Mouse (Mus musculus) cerebellum, adult 8-10 months (tissue): ENCODE results near the gene Sprr2a2.
"Not testable (repeated sequence)": the region's sequence is repeated elsewhere in the genome, so short reads cannot be mapped to it uniquely, and the experiment has no call there.

Experiments
- DNase-seq: peaks from one replicate; pipeline ENCODE4 v3.0.0; 2022

Gene Sprr2a2

DNA sequence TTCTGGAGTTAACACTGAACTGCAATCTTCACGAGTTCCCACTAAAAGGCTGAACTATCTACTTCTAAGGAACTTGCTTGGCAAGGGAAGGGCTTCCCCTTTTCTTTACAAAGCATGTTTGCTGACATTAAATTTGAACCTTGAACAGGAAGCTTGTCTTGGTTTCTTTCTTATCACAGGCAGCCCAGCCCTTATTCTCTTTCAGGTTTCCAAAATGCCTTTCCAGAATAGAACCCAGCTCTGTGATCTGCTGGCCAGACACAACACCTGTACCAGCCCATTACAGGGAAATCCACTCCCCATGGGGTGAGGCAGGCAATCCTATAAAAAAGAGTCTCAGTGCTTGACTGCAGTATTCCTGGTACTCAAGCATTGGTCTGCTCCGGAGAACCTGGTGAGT, at the start of gene Sprr2a2, which contains the start of gene Sprr2a1:
Sprr2a2 (plus strand) TSS at position 352 of the 400 bp plus-strand sequence.
Sprr2a1 (plus strand) TSS at position 231 of the 400 bp plus-strand sequence.
- DNase-seq, result not testable (repeated sequence)

DNA sequence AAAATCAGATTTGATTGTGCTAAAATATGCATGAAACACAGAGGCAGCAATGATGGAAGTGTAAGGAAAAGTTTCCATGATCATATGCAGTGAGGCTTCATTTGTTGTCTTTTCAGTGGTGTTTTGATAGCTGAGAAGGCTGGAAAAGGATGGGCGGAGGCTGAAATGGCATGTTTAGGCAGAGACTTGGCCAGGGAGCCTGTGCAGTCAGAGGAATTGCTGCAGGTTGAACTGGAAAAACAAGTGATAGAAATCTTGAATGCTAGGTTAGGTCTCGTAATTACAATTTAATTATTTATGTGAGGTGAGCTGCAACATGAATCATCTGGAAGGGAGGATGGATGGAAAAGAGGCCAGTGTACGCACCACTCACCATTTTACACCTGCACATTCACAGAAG, 45.9 kb upstream of the Sprr2a2 start:
- no peak for DNase-seq

DNA sequence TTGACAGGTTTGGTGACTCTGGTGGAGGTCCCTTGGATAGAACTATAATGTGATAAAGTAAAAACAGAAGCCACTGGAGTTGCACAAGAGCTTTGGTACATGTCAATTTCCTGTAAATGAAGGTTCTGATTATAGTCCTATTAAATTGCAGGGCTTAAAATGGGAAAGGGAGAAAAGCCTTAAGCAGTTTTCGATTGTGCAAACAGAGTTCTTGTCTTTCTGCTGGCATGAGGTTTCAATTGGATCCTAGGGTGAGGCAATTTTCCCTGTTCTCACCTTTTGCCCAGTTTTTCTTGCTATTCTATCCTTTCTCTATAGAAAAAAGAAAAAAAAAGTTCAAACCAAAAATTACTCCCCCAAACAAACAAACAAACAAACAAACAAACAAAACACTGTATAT, 38.8 kb upstream of the Sprr2a2 start:
- DNase-seq, result no peak

GRCm38 (mm10) chr3:92195512-92196200, 20.1 kb upstream of the Sprr2a2 start:
- DNase-seq, result no peak

- DNase-seq, result not testable (repeated sequence)
Observed at GRCm38 (mm10) chr3:92211133-92211925, 4.4 kb upstream of the Sprr2a2 start.

DNA sequence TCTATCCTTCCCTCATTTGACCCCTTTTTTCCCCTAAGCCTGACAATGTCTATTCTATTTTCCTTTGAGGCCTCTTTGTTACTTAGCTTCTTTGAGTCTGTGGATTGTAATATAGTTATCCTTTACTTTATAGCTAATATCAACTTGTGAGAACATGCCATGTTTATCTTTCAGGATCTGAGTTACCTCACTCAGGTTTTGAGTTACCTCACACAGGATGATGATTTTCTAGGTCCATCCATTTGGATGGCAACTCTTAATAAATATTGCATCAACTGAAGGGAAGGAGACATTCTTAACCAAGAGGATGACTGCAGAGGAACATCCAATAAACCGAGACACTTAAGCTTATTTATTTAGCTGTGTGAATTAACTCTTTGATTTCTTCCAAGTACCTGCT, 3.7 kb upstream of the Sprr2a2 start:
- not testable (repeated sequence) for DNase-seq

- DNase-seq, result not testable (repeated sequence)
Observed at GRCm38 (mm10) chr3:92213651-92214050, 2.1 kb upstream of the Sprr2a2 start.

DNA sequence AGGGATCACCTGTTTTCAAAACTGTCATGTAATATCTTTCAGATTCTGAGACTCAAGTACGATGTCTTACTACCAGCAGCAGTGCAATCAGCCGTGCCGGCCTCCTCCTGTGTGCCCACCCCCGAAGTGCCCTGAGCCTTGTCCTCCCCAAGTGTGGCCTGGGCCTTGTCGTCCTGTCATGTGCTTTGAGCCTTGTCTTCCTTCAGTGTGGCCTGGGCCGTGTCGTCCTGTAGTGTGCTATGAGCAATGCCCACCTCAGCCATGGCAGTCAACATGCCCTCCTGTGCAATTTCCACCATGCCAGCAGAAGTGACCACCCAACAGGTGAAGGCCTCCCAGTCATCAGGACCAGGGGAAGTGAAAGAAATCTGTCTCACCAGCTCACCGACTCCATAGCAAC, 3.3 kb downstream of the Sprr2a2 start:
- DNase-seq, result not testable (repeated sequence)

DNA sequence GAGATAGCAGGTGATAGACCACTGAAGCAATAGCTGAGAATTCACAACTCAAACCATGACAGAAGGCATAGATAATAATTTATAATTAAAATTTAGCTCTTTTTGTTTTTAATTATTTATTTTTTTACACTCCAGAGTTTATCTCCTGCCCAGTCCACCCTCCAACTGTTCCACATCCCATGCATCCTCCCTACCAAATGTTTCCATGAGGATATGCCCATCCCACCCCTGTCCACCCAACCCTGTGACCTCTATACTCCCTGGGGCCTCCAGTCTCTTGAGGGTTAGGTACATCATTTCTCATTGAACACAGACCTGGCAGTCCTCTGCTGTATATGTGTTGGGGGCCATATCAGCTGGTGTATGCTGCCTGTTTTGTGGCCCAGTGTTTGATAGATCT, 8.0 kb downstream of the Sprr2a2 start:
- not testable (repeated sequence) for DNase-seq

DNA sequence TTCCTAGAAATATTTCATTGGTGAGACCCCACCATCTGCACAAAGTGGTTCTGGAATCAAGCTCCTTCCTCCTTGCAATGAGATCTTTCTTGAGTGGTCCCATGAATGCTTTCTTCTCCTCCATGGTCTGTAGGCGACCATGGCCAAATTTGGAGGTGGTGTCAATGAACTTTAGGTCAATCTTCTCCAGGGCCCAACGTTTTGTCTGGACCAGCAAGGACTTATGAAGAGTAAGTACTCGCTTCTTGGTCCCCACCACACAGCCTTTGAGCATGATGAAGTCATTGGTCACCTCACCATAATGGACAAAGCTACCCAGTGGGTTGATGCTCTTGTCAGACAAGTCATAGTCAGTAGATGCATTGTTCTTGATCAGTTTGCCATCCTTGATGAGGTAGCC, 11.7 kb downstream of the Sprr2a2 start:
- DNase-seq, result not testable (repeated sequence)

- not testable (repeated sequence) for DNase-seq
Observed at GRCm38 (mm10) chr3:92236463-92237189, 20.9 kb downstream of the Sprr2a2 start.

DNA sequence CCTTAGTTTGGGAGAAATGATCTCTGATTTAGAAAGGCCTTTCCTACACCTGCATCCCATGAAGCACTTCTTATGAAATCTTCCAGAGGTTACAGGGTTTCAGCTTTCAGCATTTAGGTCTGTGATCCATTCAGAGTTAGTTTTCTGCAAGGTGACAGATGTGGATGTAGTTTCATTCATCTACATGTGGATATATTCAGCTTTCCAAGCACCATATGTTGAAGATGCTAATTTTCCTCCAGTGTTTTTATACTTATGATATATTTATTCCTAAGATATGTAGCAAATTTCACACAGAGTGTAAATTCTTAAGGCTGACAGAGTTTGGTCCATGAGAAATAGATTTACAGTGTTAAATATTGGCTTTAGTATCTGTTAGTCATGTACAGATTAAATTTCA, 23.0 kb downstream of the Sprr2a2 start:
- DNase-seq, result not testable (repeated sequence)

DNA sequence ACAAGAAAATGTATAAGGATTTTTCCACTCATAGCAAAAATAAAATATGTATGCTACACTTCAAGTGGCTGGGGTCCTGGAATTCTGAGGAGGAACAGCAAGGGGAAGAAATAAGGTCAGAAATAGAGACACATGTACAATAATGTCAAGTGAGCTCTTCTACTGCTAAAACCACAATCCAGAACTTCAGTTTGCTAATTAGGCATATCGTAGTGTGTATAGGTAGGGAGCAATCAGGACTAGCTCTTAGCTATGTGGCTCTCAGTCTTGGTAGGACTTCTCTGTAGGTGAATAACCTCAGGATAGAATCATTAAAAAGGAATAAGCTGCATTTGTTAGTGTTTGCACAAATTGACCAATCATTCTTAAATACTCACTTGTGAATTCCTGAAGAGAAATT, 23.5 kb downstream of the Sprr2a2 start:
- not testable (repeated sequence) for DNase-seq

- DNase-seq, result not testable (repeated sequence)
Observed at GRCm38 (mm10) chr3:92244833-92245232, 29.1 kb downstream of the Sprr2a2 start.

DNA sequence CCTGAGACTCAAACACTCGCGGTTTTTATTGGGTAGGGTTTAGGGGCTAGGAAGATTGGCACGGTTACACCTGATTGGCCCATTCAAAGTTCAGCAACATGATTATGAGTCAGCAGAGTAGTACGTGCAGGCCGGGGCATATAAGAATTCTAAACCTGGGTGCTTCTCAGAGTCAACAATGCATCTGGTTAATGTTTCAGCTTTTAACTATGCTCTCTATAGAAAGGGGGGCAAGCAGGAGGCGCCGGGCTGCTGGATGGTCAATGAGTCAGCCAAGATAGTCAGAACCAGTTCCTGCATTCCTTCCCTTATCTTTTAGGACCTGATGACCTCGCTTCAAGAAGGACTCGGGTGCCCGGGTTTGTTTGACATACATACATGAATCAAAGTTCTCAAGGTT, 30.5 kb downstream of the Sprr2a2 start:
- not testable (repeated sequence) for DNase-seq

DNA sequence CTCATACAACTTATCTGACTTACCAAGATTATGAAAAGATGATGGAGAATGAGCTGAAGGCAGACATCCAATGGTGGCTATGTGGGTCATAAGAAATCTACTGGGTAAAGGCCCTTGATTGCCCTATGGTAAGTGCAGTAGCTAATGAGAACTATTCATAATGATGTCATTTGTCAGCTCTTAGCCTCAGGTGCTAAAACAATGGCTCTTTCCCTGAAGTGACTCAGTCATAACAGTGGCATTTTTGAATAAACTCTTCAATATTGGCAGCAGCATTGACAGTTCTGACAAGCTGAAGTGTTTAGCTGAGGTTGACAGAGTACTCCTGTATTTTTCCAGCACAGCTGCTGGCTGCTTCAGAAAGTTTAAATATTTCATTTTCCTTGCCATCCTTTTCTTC, 32.8 kb downstream of the Sprr2a2 start:
- DNase-seq, result not testable (repeated sequence)

DNA sequence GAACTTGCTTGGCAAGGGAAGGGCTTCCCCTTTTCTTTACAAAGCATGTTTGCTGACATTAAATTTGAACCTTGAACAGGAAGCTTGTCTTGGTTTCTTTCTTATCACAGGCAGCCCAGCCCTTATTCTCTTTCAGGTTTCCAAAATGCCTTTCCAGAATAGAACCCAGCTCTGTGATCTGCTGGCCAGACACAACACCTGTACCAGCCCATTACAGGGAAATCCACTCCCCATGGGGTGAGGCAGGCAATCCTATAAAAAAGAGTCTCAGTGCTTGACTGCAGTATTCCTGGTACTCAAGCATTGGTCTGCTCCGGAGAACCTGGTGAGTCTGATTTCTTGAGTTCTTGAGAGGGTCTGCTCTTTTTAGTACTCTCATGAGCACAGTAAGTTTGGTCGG, 34.7 kb downstream of the Sprr2a2 start:
- not testable (repeated sequence) for DNase-seq

- not testable (repeated sequence) for DNase-seq
Observed at GRCm38 (mm10) chr3:92253860-92254259, 38.1 kb downstream of the Sprr2a2 start.

DNA sequence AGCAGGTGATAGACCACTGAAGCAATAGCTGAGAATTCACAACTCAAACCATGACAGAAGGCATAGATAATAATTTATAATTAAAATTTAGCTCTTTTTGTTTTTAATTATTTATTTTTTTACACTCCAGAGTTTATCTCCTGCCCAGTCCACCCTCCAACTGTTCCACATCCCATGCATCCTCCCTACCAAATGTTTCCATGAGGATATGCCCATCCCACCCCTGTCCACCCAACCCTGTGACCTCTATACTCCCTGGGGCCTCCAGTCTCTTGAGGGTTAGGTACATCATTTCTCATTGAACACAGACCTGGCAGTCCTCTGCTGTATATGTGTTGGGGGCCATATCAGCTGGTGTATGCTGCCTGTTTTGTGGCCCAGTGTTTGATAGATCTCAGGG, 42.8 kb downstream of the Sprr2a2 start:
- not testable (repeated sequence) for DNase-seq

DNA sequence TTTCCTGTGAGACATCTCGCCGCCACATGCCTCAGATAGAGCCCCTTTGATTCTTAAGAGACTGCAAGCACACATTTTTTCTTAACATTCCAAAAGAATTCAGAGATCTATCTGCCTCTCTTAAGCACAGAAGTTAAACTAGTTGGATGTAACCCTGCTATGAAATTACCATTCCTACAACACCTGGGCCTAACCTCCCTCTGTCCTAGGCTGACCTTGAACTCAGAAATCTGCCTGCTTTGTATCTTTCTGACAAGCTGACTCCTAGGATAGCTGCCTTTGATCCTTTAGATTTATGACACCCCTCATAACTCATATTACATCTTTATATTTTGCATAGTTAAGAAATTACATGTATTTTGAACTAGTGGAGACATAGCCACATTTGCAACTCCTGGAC, 47.7 kb downstream of the Sprr2a2 start:
- DNase-seq, result not testable (repeated sequence)

- DNase-seq, result not testable (repeated sequence)
Observed at GRCm38 (mm10) chr3:92271414-92271985, 55.8 kb downstream of the Sprr2a2 start.

DNA sequence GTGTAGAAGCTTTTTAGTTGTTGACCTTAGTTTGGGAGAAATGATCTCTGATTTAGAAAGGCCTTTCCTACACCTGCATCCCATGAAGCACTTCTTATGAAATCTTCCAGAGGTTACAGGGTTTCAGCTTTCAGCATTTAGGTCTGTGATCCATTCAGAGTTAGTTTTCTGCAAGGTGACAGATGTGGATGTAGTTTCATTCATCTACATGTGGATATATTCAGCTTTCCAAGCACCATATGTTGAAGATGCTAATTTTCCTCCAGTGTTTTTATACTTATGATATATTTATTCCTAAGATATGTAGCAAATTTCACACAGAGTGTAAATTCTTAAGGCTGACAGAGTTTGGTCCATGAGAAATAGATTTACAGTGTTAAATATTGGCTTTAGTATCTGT, 57.8 kb downstream of the Sprr2a2 start:
- not testable (repeated sequence) for DNase-seq

DNA sequence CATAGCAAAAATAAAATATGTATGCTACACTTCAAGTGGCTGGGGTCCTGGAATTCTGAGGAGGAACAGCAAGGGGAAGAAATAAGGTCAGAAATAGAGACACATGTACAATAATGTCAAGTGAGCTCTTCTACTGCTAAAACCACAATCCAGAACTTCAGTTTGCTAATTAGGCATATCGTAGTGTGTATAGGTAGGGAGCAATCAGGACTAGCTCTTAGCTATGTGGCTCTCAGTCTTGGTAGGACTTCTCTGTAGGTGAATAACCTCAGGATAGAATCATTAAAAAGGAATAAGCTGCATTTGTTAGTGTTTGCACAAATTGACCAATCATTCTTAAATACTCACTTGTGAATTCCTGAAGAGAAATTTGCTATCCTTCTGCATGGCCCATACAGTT, 58.3 kb downstream of the Sprr2a2 start:
- DNase-seq, result not testable (repeated sequence)
